Mouse (Mus musculus) CH12.LX (cell line): ENCODE data around the gene Tyrobp. TPM values are rescaled to one million over a fixed set of nuclear protein-coding genes. Genes with fewer than 3 reads are reported as not detected.

Experiments
- DNase-seq: peaks from one replicate; pipeline ENCODE4 v3.0.0-alpha.2; 2013; ENCODE audit errors: extremely low read depth
- H3K27ac ChIP-seq: 2 replicates; pipeline ENCODE4 v1.5.1; 2012; ENCODE audit warnings: low read depth, mild to moderate bottlenecking, control low read depth, moderate library complexity; ENCODE audit not compliant: insufficient read depth
- H3K27me3 ChIP-seq: replicated peaks from 2 replicates; pipeline ENCODE3; 2012; ENCODE audit warnings: inconsistent platforms
- H3K36me3 ChIP-seq, 2 experiments: replicated peaks in 1 of 2; 2 replicates each; pipeline versions ENCODE3 to v1.6.1; 2012; ENCODE audit warnings: inconsistent platforms in 1 of 2, low read length in 1 of 2, mild to moderate bottlenecking in 1 of 2, mixed read lengths in 1 of 2, moderate library complexity in 1 of 2; ENCODE audit not compliant: control insufficient read depth in 1 of 2, insufficient read depth in 1 of 2
- H3K4me1 ChIP-seq, 2 experiments: 2 replicates each; pipeline ENCODE4 v1.6.1; 2012; ENCODE audit warnings: inconsistent platforms in 1 of 2, moderate library complexity in 1 of 2; ENCODE audit not compliant: insufficient read depth in 2 of 2, control insufficient read depth in 1 of 2
- H3K4me2 ChIP-seq: 2 replicates; pipeline ENCODE4 v1.6.1; 2012; ENCODE audit warnings: low read depth, mild to moderate bottlenecking, control low read depth; ENCODE audit not compliant: poor library complexity, insufficient read depth, severe bottlenecking
- H3K4me3 ChIP-seq, 3 experiments: fragments of 150-350 bp in 1 of 3; sonication (generic) in 1 of 3; replicated peaks in 1 of 3; 2 replicates each; pipeline versions ENCODE3 to v1.5.1; 2011 to 2012; ENCODE audit warnings: low read depth in 2 of 3, low read length in 2 of 3, mild to moderate bottlenecking in 2 of 3, moderate library complexity in 2 of 3, control low read depth in 1 of 3, improper control_type of control experiment in 1 of 3, inconsistent platforms in 1 of 3, mixed read lengths in 1 of 3; ENCODE audit not compliant: poor library complexity in 1 of 3
- H3K79me2 ChIP-seq: replicated peaks from 2 replicates; pipeline ENCODE4 v1.6.1; 2012; ENCODE audit warnings: mild to moderate bottlenecking, moderate library complexity; ENCODE audit not compliant: control insufficient read depth, poor library complexity, insufficient read depth, severe bottlenecking; ENCODE audit errors: extremely low read depth
- H3K9ac ChIP-seq: 2 replicates; pipeline ENCODE4 v1.6.1; 2012; ENCODE audit warnings: low read depth, mild to moderate bottlenecking, control low read depth, moderate library complexity; ENCODE audit not compliant: insufficient read depth
- H3K9me3 ChIP-seq: replicated peaks from 2 replicates; pipeline ENCODE3; 2012; ENCODE audit warnings: low read length, inconsistent platforms, mixed read lengths
- BHLHE40 ChIP-seq: IDR thresholded peaks from 2 replicates; pipeline ENCODE4 v1.6.1; 2011; ENCODE audit warnings: mild to moderate bottlenecking, low read depth, low read length, improper control_type of control experiment
- CHD2 ChIP-seq: IDR thresholded peaks from 2 replicates; pipeline ENCODE4 v1.6.1; 2011; ENCODE audit warnings: low read length, improper control_type of control experiment
- CTCF ChIP-seq, 2 experiments: IDR thresholded peaks in 1 of 2; conservative IDR thresholded peaks in 1 of 2; 2 replicates each; pipeline ENCODE4 v1.5.1; 2011 to 2012; ENCODE audit warnings: low read depth in 2 of 2, low read length in 2 of 2, improper control_type of control experiment in 1 of 2, inconsistent platforms in 1 of 2, mild to moderate bottlenecking in 1 of 2, moderate library complexity in 1 of 2
- E2F4 ChIP-seq: IDR thresholded peaks from 2 replicates; pipeline ENCODE4 v1.6.1; 2011; ENCODE audit warnings: low read depth, low read length, improper control_type of control experiment; ENCODE audit not compliant: insufficient replicate concordance
- ELF1 ChIP-seq: IDR thresholded peaks from 2 replicates; pipeline ENCODE4 v1.6.1; 2014; ENCODE audit warnings: low read depth, mild to moderate bottlenecking, inconsistent platforms, low read length, improper control_type of control experiment
- EP300 ChIP-seq: IDR thresholded peaks from 2 replicates; pipeline ENCODE4 v1.6.1; 2011; ENCODE audit warnings: low read length, improper control_type of control experiment
- ETS1 ChIP-seq: conservative IDR thresholded peaks from 2 replicates; pipeline ENCODE4 v1.6.1; 2012; ENCODE audit warnings: low read depth, mild to moderate bottlenecking, inconsistent platforms, low read length, improper control_type of control experiment, moderate library complexity
- HCFC1 ChIP-seq: IDR thresholded peaks from 2 replicates; pipeline ENCODE4 v1.6.1; 2012; ENCODE audit warnings: low read depth, mild to moderate bottlenecking, inconsistent platforms, low read length, improper control_type of control experiment
- KAT2A ChIP-seq: IDR thresholded peaks from 2 replicates; pipeline ENCODE4 v1.6.1; 2012; ENCODE audit warnings: low read length, improper control_type of control experiment, inconsistent platforms; ENCODE audit not compliant: insufficient replicate concordance
- MAZ ChIP-seq: IDR thresholded peaks from 2 replicates; pipeline ENCODE4 v1.6.1; 2012; ENCODE audit warnings: low read depth, mild to moderate bottlenecking, inconsistent platforms, low read length, improper control_type of control experiment, moderate library complexity
- MEF2A ChIP-seq: IDR thresholded peaks from 2 replicates; pipeline ENCODE4 v1.6.1; 2014; ENCODE audit warnings: low read depth, mild to moderate bottlenecking, inconsistent platforms, low read length, improper control_type of control experiment, borderline replicate concordance
- MXI1 ChIP-seq: IDR thresholded peaks from 2 replicates; pipeline ENCODE4 v1.6.1; 2011; ENCODE audit warnings: mild to moderate bottlenecking, low read depth, low read length, improper control_type of control experiment
- MYC ChIP-seq: IDR thresholded peaks from 2 replicates; pipeline ENCODE4 v1.6.1; 2011; ENCODE audit warnings: low read depth, mild to moderate bottlenecking, improper control_type of control experiment, low read length
- NELFE ChIP-seq: IDR thresholded peaks from 2 replicates; pipeline ENCODE4 v1.6.1; 2011; ENCODE audit warnings: low read depth, low read length, improper control_type of control experiment
- NRF1 ChIP-seq: IDR thresholded peaks from 2 replicates; pipeline ENCODE4 v1.6.1; 2014; ENCODE audit warnings: low read depth, mild to moderate bottlenecking, inconsistent platforms, low read length, improper control_type of control experiment, moderate library complexity
- RCOR1 ChIP-seq: conservative IDR thresholded peaks from 2 replicates; pipeline ENCODE4 v1.6.1; 2012; ENCODE audit warnings: low read depth, mild to moderate bottlenecking, inconsistent platforms, low read length, improper control_type of control experiment
- SIN3A ChIP-seq: IDR thresholded peaks from 2 replicates; pipeline ENCODE4 v1.6.1; 2012; ENCODE audit warnings: low read length, improper control_type of control experiment, inconsistent platforms
- SMC3 ChIP-seq: IDR thresholded peaks from 2 replicates; pipeline ENCODE4 v1.6.1; 2011; ENCODE audit warnings: low read depth, low read length, improper control_type of control experiment
- USF1 ChIP-seq: IDR thresholded peaks from 2 replicates; pipeline ENCODE4 v1.6.1; 2014; ENCODE audit warnings: low read depth, mild to moderate bottlenecking, inconsistent platforms, low read length, improper control_type of control experiment
- USF2 ChIP-seq: conservative IDR thresholded peaks from 2 replicates; pipeline ENCODE4 v1.6.1; 2011; ENCODE audit warnings: low read depth, low read length, improper control_type of control experiment
- ZC3H11A ChIP-seq: IDR thresholded peaks from 2 replicates; pipeline ENCODE4 v1.6.1; 2012; ENCODE audit warnings: low read depth, mild to moderate bottlenecking, inconsistent platforms, low read length, improper control_type of control experiment
- ZKSCAN1 ChIP-seq: IDR thresholded peaks from 2 replicates; pipeline ENCODE4 v1.6.1; 2012; ENCODE audit warnings: low read depth, inconsistent platforms, low read length, improper control_type of control experiment, borderline replicate concordance
- ZNF384 ChIP-seq: IDR thresholded peaks from 2 replicates; pipeline ENCODE4 v1.6.1; 2012; ENCODE audit warnings: low read depth, low read length, improper control_type of control experiment, inconsistent platforms
- dilution Hi-C: fragments of 300-500 bp; cut with MboI; formaldehyde crosslinking; loops from 2 replicates; pipeline ENCODE4 v1.14.3; 2020; ENCODE audit warnings: low sequenced_read_pairs; ENCODE audit not compliant: extremely low pct_unique_long_range_greater_than_20kb, extremely low pct_ligation_motif_present
- in situ Hi-C: fragments of 300-500 bp; cut with MboI; formaldehyde crosslinking; loops from 3 replicates; pipeline ENCODE4 v1.14.3; 2019; ENCODE audit warnings: low sequenced_read_pairs, low pct_ligation_motif_present, low pct_unique_long_range_greater_than_20kb, mixed read lengths
- polyA plus RNA-seq: library from polyadenylated mRNA; unstranded; fragments of >175 nt; gene quantifications from 2 replicates; pipeline ENCODE4 v1.2.1, GENCODE M21; 2012; ENCODE audit warnings: low read depth; ENCODE audit not compliant: insufficient read length
- total RNA-seq, 2 experiments: library from RNA; depleted of rRNA; stranded (reverse); fragments of 300-350 nt in 1 of 2; fragments of >200 nt in 1 of 2; gene quantifications; 2 replicates each; pipeline ENCODE4 v1.2.3; 2012 to 2014

Tyrobp gene
- total and polyA plus RNA-seq, 3 experiments: 4.2 to 18.9 (median 13.0) TPM

- Histone ChIP-seq H3K79me2 (no peaks in the 10 kb centered on the region), H3K27me3 (peaks cover 32% of the 10 kb centered on the region), H3K4me2 (no peak overlapping the region), H3K9me3 (peaks cover 8% of the 10 kb centered on the region), H3K4me3 (no peak overlapping the region), H3K4me1 (no peaks in the 10 kb centered on the region), H3K36me3 (no peaks in the 10 kb centered on the region), H3K9ac (no peak overlapping the region), H3K27ac (no peak overlapping the region)
- dilution Hi-C loops (no loop called here), in situ Hi-C loops (no loop called here)
- no peak for DNase-seq
- TF ChIP-seq BHLHE40: no peak
- TF ChIP-seq ZKSCAN1: no peak
- no peak for TF ChIP-seq CTCF (conservative IDR thresholded peaks at IDR 0.05 in 1 of 2, IDR thresholded peaks at IDR 0.05 in 1 of 2; ENCODE audit: low read depth in 2 of 2, low read length in 2 of 2)
- no peak for TF ChIP-seq ZNF384
- TF ChIP-seq ELF1: no peak
- TF ChIP-seq EP300: no peak
- no peak for TF ChIP-seq RCOR1
- no peak for TF ChIP-seq E2F4
- TF ChIP-seq KAT2A: no peak
- no peak for TF ChIP-seq MEF2A
- no peak for TF ChIP-seq ZC3H11A
- no peak for TF ChIP-seq MYC
- no peak for TF ChIP-seq SMC3
- TF ChIP-seq USF1: no peak
- no peak for TF ChIP-seq MXI1
Measured at GRCm38 (mm10) chr7:30380061-30380460, 33.5 kb upstream of the Tyrobp start.

DNA sequence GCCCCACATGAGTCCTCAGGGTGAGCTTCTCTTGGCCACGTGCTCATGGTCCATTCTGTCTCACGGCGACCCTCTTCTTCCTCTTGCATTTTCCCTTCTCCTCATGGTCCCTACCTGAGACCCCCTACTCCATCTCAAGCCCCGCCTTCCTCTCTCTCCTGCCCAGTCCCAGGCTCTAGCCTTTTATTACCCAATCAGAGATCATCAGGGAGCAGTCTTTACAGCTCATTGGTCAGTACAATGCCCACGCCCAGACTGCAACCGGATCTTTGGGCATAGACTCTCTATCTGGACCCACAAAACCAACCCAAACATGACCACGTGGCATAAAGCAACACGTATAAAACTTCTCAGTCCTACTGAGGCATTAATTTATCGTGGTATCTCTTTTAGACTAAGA, 29.5 kb upstream of the Tyrobp start:
- TF ChIP-seq CHD2 (no peak), USF2 (no peak), NELFE (no peak), ETS1 (no peak), MYC (no peak), EP300 (no peak), SIN3A (no peak), ELF1 (no peak), MXI1 (no peak), MAZ (no peak), ZNF384 (no peak), HCFC1 (no peak), NRF1 (no peak)
- no peaks in the 10 kb centered on the region for H3K36me3 ChIP-seq
- in situ Hi-C loops: no loop called here
- no peak for DNase-seq
- no peak overlapping the region for H3K4me2 ChIP-seq
- peaks cover 6% of the 10 kb centered on the region for H3K9me3 ChIP-seq
- H3K27ac ChIP-seq: no peak overlapping the region
- H3K4me3 ChIP-seq: no peak overlapping the region
- dilution Hi-C loops: no loop called here
- H3K4me1 ChIP-seq: no peaks in the 10 kb centered on the region
- H3K79me2 ChIP-seq: no peaks in the 10 kb centered on the region
- peaks cover 18% of the 10 kb centered on the region for H3K27me3 ChIP-seq
- H3K9ac ChIP-seq: no peak overlapping the region
